Mouse (Mus musculus): ENCODE data around the gene Tlx2.

Tlx2 gene

GRCm38 (mm10) chr6:83070247-83070310, at the start of gene Tlx2:
Gene Tlx2 (minus strand): TSS chr6:83070293.
- DNase-seq (ENCODE audit: low spot score): no peak

DNA sequence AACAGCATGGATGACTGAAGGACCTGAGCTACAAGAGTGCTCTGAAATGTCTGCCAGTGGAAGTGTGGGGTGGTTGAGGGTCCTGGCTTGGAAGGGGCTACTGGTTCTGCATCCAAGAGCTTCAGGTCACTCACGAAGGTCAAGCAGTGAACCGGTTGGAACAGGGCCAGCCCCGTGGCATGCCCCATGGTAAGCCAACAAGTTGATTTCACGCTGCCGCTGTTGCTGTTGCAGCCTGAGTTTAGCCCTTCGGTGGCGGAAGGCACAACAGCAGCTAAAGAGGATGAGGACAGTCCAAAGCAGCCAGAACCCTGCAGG, 49.6 kb upstream of the Tlx2 start:
- no peak for DNase-seq (ENCODE audit: low spot score)

GRCm38 (mm10) chr6:83118825-83119733, 49.0 kb upstream of the Tlx2 start:
- DNase-seq (ENCODE audit: low spot score): no peak

DNA sequence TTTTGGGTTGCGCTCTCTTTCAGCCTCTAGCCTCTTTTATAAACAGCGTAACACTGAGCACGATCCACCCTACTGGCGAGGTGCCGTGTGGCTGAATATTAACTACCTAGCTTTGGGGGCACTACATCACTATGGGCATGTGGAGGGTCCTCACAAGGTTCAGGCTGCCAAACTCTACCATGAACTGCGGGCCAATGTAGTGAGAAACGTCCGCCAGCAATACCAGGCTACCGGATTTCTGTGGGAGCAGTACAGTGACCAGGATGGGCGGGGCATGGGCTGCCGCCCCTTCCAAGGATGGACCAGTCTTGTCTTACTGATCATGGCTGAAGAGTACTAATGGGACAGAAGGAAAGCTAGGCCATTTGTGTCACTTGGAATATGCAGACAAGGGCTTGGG, 48.3 kb upstream of the Tlx2 start:
- DNase-seq (ENCODE audit: low spot score): no peak

DNA sequence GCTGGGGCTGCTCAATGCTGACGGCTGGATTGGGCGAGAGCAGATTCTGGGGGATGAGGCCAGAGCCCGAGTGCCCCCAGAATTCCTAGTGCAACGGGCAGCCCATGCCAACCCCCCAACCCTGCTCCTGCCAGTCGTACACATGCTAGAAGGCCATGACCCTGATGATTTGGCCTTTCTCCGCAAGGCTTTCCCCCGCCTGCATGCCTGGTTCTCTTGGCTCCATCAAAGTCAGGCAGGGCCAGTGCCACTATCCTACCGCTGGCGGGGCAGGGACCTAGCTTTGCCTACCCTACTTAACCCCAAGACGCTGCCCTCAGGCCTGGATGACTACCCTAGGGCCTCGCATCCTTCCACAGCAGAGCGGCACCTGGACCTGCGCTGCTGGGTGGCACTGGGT, 47.5 kb upstream of the Tlx2 start:
- no peak for DNase-seq (ENCODE audit: low spot score)

GRCm38 (mm10) chr6:83117165-83117438, 47.0 kb upstream of the Tlx2 start:
- no peak for DNase-seq (ENCODE audit: low spot score)

DNA sequence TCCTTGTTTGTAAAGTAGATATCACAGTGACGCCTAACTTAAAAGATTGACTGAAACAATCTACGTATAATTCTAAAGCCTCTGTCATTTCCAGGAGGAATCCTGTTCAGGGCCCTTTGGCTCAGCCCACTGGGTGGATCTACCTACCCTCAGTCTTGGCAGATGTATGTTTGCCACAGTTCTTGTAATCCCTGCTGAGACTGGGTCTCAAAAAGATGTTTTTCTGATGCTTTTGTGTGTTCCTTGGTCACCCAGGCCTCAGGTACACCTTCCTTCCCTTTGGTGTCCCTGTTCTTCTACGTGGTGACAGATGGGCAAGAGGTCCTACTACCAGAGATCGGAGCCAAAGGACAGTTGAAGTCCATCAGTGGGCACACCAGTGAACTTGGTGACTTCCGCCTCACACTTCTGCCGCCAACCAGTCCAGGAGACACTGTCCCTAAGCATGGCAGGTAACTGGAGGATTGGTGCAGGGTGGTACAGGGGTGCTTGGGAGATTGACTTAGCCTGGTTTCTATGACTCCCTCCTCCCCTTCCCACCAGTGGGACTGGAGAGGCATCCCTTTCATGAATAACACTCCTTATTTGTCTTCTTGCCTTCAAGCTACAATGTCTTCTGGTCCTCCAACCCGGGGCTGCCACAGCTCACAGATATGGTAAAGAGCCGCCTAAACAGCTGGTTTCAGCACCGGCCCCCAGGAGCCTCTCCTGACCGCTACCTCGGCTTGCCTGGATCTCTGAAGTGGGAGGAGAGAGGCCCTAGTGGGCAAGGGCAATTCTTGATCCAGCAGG, 46.5 kb upstream of the Tlx2 start:
- DNase-seq (ENCODE audit: low spot score): no peak

DNA sequence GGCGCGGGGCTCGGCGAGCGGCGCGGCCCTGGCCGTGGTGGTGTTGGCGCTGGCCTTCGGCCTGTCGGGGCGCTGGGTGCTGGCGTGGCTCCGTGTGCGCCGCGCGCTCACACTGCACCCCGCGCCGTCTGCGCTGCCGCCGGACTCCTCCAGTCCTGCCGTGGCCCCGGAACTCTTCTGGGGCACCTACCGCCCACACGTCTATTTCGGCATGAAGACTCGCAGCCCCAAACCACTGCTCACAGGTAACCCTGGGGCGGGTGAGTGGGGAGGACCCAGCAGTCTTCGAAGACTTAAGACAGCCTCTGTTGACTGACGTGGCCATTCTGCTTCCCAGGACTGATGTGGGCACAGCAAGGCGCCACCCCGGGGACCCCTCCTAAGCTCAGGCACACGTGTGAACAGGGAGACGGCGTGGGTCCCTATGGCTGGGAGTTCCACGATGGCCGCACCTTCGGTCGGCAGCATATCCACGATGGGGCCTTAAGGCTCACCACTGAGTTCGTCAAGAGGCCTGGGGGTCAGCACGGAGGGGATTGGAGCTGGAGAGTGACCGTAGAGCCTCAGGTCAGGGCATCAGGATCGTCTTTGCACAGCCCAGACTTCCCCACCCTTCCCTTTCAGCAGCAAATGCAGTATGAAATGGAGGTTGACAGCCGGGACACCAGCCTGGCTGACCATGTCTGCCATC, 45.7 kb upstream of the Tlx2 start:
- no peak for DNase-seq (ENCODE audit: low spot score)

DNA sequence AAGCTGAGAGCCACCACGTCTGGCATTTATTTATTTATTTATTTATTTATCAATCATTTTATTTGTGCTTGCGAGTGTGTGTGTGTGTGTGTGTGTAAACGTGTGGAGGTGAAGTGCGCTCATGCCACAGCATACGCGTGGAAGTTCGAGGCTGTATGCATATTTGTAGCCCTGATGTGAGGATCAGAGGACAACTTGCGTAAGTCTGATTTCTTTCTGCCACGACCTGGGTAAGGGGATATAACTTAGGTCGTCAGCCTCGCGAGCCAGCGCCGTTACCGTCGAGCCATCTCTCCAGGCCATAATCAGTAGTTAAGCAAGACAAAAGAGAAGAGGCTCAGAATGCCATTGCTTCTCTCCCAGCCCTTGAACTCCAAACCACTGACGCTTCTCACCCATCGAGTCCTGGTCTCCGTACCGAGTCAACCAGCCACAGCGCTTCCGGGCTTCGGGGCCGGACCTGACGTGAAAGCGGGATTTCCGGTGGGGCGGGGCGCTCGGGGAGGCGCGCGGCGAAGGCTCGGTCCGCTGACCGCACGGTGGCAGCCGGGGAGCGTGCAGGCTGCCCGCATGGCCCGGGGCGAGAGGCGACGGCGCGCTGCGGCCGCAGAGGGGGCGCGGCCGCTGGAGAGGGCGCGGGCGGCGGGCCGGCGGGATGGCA, 45.0 kb upstream of the Tlx2 start, which contains the start of gene Mogs:
Mogs (plus strand) TSS at position 486 of the 661 bp plus-strand sequence.
- peak; percentile 95 for DNase-seq (ENCODE audit: low spot score)

DNA sequence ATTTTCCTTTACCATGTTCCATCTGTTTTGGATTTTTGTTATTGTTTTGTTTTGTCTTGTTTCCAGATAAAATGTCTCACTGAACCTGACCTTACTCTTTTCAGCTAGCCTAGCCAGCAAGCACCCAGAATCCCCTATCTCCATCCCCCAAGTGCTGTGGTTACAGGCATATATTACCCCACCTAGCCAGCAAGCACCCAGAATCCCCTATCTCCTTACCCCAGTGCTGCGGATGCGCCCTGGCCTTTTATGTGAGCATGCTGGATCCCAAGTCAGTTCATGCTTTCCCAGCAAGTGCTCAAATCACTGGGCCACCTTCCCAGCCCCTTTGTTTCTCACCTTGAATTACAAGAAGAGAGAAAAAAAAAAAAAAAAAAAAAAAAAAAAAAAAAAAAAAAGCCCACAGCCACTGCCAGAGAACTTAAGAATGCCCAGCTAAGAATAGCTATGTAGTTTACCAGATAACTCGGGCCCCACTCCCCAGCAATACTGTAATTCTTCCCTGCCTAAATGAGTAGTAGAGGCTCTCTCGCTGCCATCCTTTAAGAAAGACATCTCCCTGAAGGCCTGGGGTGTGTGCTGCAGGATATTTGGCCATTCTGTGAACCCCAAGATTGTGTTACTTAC, 41.5 kb upstream of the Tlx2 start:
- no peak for DNase-seq (ENCODE audit: low spot score)

DNA sequence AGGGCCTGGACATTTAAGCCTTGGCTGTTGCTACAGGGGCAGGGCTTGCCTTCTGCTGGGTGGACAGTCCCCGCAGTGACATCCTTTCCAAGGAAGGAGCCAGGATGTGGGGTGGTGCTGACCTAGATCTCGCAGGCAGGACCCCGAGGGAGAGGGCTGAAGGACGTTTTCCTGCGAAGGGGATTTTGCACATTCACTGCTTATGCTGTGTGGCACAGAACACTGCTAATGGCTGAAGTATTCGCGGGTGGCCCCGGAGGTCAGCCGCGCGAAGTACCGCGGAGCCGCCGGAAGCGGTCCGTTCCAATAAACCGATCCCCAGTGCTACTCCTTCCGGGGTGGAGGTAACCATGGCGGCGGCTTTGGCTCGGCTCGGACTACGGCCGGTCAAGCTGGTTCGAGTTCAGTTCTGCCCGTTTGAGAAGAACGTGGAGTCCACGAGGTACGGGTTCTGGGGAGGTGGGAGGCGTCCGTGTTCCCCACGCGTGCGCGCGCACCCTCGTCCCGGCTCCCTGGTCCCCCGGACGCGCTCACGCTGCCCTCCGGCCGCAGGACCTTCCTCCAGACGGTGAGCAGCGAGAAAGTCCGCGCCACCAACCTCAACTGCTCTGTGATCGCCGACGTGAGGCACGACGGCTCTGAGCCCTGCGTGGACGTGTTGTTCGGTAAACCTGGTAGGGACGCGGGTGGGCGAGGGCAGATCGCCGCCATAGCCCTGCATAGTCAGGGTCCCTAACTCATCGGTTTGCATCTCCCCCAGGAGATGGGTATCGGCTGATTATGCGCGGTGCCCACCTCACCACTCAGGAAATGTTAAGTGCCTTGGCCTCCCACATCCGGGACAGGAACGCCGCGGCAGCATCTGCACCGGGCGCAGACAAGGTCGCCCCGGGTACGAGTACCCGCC, 38.9 kb upstream of the Tlx2 start, which contains the start of gene Mrpl53:
Mrpl53 (plus strand) TSS at position 279 of the 907 bp plus-strand sequence.
- DNase-seq (ENCODE audit: low spot score): peak; percentile 81

- peak; percentile 70 for DNase-seq (ENCODE audit: low spot score)
Observed at GRCm38 (mm10) chr6:83107566-83108400, 37.7 kb upstream of the Tlx2 start.

- no peak for DNase-seq (ENCODE audit: low spot score)
Observed at GRCm38 (mm10) chr6:83104158-83104557, 34.1 kb upstream of the Tlx2 start.

DNA sequence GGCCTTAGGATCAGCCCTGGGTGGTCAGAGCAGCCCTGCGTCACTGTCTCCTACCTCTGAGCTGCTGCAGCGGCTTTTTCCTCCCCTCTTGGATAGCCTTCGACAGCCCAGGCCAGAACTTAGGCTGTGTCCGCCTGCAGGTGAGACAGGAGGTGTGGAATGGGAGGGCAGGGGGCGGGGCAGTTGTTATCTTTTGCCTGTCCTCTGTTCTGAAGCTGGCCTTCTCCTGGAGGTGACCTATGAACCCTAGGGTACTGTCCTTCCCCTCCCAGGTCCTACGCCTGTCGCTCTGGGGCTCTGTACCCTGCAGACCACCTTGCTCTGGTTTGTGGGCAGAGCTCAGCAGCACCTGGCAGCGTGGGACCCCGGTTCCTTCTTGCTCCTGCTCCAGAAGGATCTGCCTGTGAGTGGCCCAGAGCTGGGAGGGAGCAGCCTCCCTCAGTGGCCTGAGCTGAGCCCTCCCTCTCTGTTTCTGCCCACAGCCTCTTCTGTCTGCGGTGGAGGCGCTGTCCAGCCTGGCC, 33.1 kb upstream of the Tlx2 start:
- DNase-seq (ENCODE audit: low spot score): no peak

DNA sequence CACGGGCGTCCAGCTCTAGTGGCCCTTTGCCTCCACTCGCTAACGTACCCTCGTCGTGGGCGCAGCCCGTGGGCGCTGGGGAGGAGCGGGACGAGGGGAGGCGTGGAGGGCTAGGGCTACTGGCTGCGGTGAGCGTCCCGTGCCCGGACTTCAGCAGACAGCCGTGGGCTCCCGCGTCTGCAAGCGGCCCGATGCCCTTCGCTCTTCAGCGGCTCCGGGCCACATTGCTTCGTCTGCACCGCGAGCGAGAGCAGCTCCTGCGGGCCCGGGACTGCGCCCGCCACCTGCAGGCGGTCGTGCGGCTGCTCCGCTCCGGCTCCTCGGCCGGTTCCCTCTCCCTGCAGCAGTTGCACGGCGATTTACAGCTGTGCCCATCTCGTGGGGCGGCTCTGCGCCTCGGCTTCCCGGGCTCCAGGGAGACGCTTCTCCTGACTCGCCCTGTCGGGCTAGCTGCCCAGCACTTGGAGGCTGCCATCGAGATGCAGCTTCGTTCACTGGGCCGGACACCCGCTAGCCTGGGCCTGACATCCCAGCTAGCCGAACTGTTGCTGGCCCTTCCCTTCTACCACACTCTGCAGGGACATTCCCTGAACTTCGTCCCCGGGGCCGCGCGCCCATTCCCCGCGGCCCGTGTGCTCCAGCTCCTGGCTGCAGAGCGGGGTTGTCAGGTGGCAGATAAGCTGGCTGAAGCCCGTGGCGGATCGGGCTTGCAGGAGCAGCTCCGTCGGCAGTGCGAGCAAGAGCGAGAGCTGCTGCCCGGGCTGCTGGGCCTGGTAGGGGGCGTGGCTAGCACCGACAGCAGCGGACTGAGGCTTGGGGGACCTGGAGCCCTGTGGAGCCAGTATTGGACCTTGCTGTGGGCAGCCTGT, 31.8 kb upstream of the Tlx2 start:
- DNase-seq (ENCODE audit: low spot score): peak; percentile 55

- DNase-seq (ENCODE audit: low spot score): peak; percentile 74
Observed at GRCm38 (mm10) chr6:83101316-83101687, 31.2 kb upstream of the Tlx2 start, which contains the start of the genes Ccdc142 and Gm42688. Gene Ccdc142 (plus strand): TSS chr6:83101601. Gene Gm42688 (plus strand): TSS chr6:83101617.

- no peak for DNase-seq (ENCODE audit: low spot score)
Observed at GRCm38 (mm10) chr6:83098411-83098810, 28.3 kb upstream of the Tlx2 start.

DNA sequence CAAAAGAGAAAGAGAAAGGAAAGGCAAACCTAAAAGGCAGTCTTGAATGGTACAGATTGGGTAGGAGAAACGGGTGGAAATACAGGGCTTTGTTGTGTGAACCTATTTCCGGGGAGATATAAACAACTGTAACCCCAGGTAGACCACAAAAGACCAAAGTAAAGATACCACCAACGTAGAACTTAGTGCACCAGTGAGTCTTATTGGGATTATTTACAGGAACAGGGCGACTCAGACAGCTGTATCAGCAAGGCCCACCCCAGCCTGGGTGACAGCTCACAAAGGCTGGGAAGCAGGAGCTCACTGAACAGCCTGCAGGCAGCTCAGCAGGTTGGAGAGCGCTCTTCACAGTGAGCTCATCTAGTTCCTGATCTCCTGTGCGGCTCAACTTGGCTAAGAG, 25.9 kb upstream of the Tlx2 start:
- no peak for DNase-seq (ENCODE audit: low spot score)
